Mouse (Mus musculus) heart, adult 2 months (tissue): ENCODE data around the gene Fntb. TPM values are rescaled to one million over a fixed set of nuclear protein-coding genes. Genes with fewer than 3 reads are reported as not detected.

Source experiments
- DNase-seq, 2 experiments: peaks; one replicate each; pipeline ENCODE4 v3.0.0; 2021
- H3K27ac ChIP-seq: fragments of 200-600 bp; 2 replicates; pipeline ENCODE4 v1.8.1; 2022
- H3K27me3 ChIP-seq: fragments of 200-500 bp; 2 replicates; pipeline ENCODE4 v1.6.1; 2012; ENCODE audit warnings: mild to moderate bottlenecking, low read length, inconsistent platforms, mixed read lengths; ENCODE audit not compliant: control insufficient read depth, insufficient read depth
- H3K36me3 ChIP-seq: fragments of 200-500 bp; 2 replicates; pipeline ENCODE4 v1.6.1; 2012; ENCODE audit warnings: low read length, inconsistent platforms; ENCODE audit not compliant: control insufficient read depth, insufficient read depth
- H3K4me1 ChIP-seq: fragments of 200-500 bp; 2 replicates; pipeline ENCODE4 v1.6.1; 2011; ENCODE audit warnings: low read length; ENCODE audit not compliant: control insufficient read depth, insufficient read depth
- H3K4me3 ChIP-seq: fragments of 200-600 bp; 2 replicates; pipeline ENCODE4 v1.8.1; 2022
- H3K79me2 ChIP-seq: fragments of 200-500 bp; replicated peaks from 2 replicates; pipeline ENCODE4 v1.6.1; 2012; ENCODE audit warnings: mild to moderate bottlenecking, inconsistent platforms, low read length, moderate library complexity, mixed read lengths; ENCODE audit not compliant: control insufficient read depth, insufficient read depth
- H3K9ac ChIP-seq: fragments of 200-500 bp; 2 replicates; pipeline ENCODE4 v1.6.1; 2012; ENCODE audit warnings: low read depth, mild to moderate bottlenecking, control low read depth, inconsistent platforms, low read length, mixed read lengths
- CTCF ChIP-seq: fragments of 200-600 bp; IDR thresholded peaks from 2 replicates; pipeline ENCODE4 v1.8.1; 2022; ENCODE audit warnings: antibody characterized with exemption, mild to moderate bottlenecking, moderate library complexity
- EP300 ChIP-seq: fragments of 200-500 bp; IDR thresholded peaks from 2 replicates; pipeline ENCODE4 v1.6.1; 2011; ENCODE audit warnings: low read depth, low read length, control low read depth; ENCODE audit not compliant: insufficient read depth
- POLR2A ChIP-seq: fragments of 200-500 bp; IDR thresholded peaks from 2 replicates; pipeline ENCODE4 v1.6.1; 2011; ENCODE audit warnings: mild to moderate bottlenecking, low read depth, low read length, control low read depth; ENCODE audit not compliant: insufficient read depth
- WGBS: fragments of 180-500 bp; shearing (Covaris S2); methylation state at CpG from one replicate; pipeline ENCODE4 v1.1.7; 2018; 5-methylcytosine and 5-hydroxymethylcytosine counted together
- intact Hi-C: fragments of 180-260 bp; cut with DNase I; formaldehyde crosslinking; loops from one replicate; pipeline ENCODE4 v1.15.1; 2025
- polyA plus RNA-seq: library from polyadenylated mRNA; depleted of rRNA; stranded (reverse); fragments of >200 nt; gene quantifications from 2 replicates; pipeline ENCODE4 v1.2.3, GENCODE M21; 2012
- total RNA-seq, 2 experiments: library from RNA; stranded (reverse); gene quantifications; 2 replicates each; pipeline ENCODE4 v1.2.3; 2021

Gene Fntb
- total and polyA plus RNA-seq, 3 experiments, result 12.6 to 19.1 (median 13.7) TPM

- Histone ChIP-seq H3K4me3 (peak overlapping the region; percentile 87), H3K9ac (peak overlapping the region; percentile 75), H3K36me3 (peaks cover 3% of the 10 kb centered on the region), H3K79me2 (0 out of 2 replicates have a peak, but pooled peaks cover 1% of the 10 kb centered on the region), H3K27me3 (no peaks in the 10 kb centered on the region), H3K27ac (peak overlapping the region; percentile 81), H3K4me1 (no peaks in the 10 kb centered on the region)
- intact Hi-C loops, result loop anchor here (1.0 to 10.0 kb wide), 8 partner anchors 42 to 828 kb away; partner anchors contain the start of genes Churc1, Fntb, Fut8 and Max
- TF ChIP-seq CTCF, result peak; percentile 86
- peak; percentile 95 for TF ChIP-seq EP300
- peak; percentile 50 for TF ChIP-seq POLR2A
- WGBS, result under 1% methylated on average over 43 of the region's 43 CpGs
- peak; percentile 97 to 98 for DNase-seq
These were observed 71.9 kb downstream of the Fntb start for GRCm38 (mm10) chr12:76837101-76837843.

GRCm38 (mm10) chr12:76837844-76838650 lies 72.7 kb downstream of the Fntb start:
- 10% methylated on average over 21 of the region's 21 CpGs for WGBS
- Histone ChIP-seq H3K4me1 (no peaks in the 10 kb centered on the region), H3K4me3 (peak overlapping the region; percentile 87), H3K27ac (peak overlapping the region; percentile 81), H3K79me2 (0 out of 2 replicates have a peak, but pooled peaks cover 1% of the 10 kb centered on the region), H3K9ac (peak overlapping the region; percentile 73), H3K27me3 (no peaks in the 10 kb centered on the region), H3K36me3 (peaks cover 3% of the 10 kb centered on the region)
- intact Hi-C loops, result loop anchor here (1.0 to 10.0 kb wide), 8 partner anchors 41 to 827 kb away; partner anchors contain the start of genes Churc1, Fntb, Fut8 and Max
- no peak for TF ChIP-seq CTCF
- no peak for TF ChIP-seq POLR2A
- no peak for TF ChIP-seq EP300
- DNase-seq, result no peak

- H3K79me2 ChIP-seq, result 0 out of 2 replicates have a peak, but pooled peaks cover 1% of the 10 kb centered on the region
These were observed 73.9 kb downstream of the Fntb start for GRCm38 (mm10) chr12:76839298-76839697.

GRCm38 (mm10) chr12:76840081-76840480 lies 74.7 kb downstream of the Fntb start:
- H3K4me3 ChIP-seq, result no peak overlapping the region
- 59% methylated on average over 6 of the region's 6 CpGs for WGBS

More at GRCm38 (mm10) chr12:76839298-76839697, 73.9 kb downstream of the Fntb start:
- Histone ChIP-seq H3K4me1 (no peaks in the 10 kb centered on the region), H3K36me3 (peaks cover 3% of the 10 kb centered on the region), H3K4me3 (no peak overlapping the region), H3K27ac (no peak overlapping the region), H3K27me3 (no peaks in the 10 kb centered on the region), H3K9ac (no peak overlapping the region)
- no peak for DNase-seq
- TF ChIP-seq EP300 (no peak), POLR2A (no peak), CTCF (no peak)
- WGBS, result 83% methylated on average over 4 of the region's 4 CpGs
- intact Hi-C loops, result loop anchor here (5.0 to 10.0 kb wide), 5 partner anchors 72 to 826 kb away; partner anchors contain the start of genes Churc1, Fntb and Fut8

GRCm38 (mm10) chr12:76844346-76845061 lies 79.1 kb downstream of the Fntb start:
- intact Hi-C loops, result no loop called here
- DNase-seq, result no peak
- Histone ChIP-seq H3K36me3 (no peaks in the 10 kb centered on the region), H3K9ac (no peak overlapping the region), H3K4me3 (no peak overlapping the region), H3K27ac (no peak overlapping the region), H3K79me2 (0 out of 2 replicates have a peak, but pooled peaks cover 1% of the 10 kb centered on the region), H3K4me1 (no peaks in the 10 kb centered on the region), H3K27me3 (no peaks in the 10 kb centered on the region)
- WGBS, result 88% methylated on average over 15 of the region's 15 CpGs
- no peak for TF ChIP-seq CTCF
- no peak for TF ChIP-seq POLR2A
- no peak for TF ChIP-seq EP300

More at GRCm38 (mm10) chr12:76840081-76840480, 74.7 kb downstream of the Fntb start:
- Histone ChIP-seq H3K9ac (no peak overlapping the region), H3K36me3 (peaks cover 3% of the 10 kb centered on the region), H3K27me3 (no peaks in the 10 kb centered on the region), H3K27ac (no peak overlapping the region), H3K4me1 (no peaks in the 10 kb centered on the region), H3K79me2 (0 out of 2 replicates have a peak, but pooled peaks cover 1% of the 10 kb centered on the region)
- TF ChIP-seq CTCF (no peak), POLR2A (no peak), EP300 (no peak)
- no peak for DNase-seq
- intact Hi-C loops, result no loop called here
